Mouse (Mus musculus): ENCODE data around the gene Klrb1f.

GRCm38 (mm10) chr6:129051086-129051485 lies 5.4 kb downstream of the Klrb1f start:
- TF ChIP-seq CTCF (IDR thresholded peaks at IDR 0.05) (no peak), POLR2A (IDR thresholded peaks at IDR 0.05; ENCODE audit: insufficient read depth, low read depth, low read length) (no peak)
